20 mouse cellular contexts compared by ENCODE assay signal in the genomic region with DNA sequence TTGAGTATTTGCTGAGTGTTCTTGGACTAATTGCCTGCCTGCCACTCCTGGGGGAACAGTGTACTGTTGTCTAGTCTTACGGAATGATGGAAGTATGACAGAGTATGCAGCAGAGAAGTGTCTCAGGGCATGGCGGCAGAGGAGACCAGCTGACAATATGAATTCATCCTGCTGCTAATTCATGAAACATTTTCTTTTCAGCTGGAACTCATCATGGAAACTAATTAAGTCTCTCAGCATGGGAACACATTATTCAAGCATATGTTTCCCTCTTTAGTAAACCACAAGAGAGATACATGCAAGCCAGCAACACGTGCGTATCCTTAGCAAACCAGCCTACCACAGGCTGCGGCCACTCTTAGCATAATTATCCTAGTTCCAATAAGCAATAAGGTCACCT.
DNase-seq lines count a peak whose midpoint lies in the region; ATAC-seq lines count a peak whose summit lies in the region.
"Had no signal": no experiment of that assay in that cellular context is flagged by ENCODE, and none has a peak within 500 bp of the region (broad histone marks: within the 10 kb centered on the region; RNA-seq: fewer than 3 reads in every experiment).

No protein-coding gene starts in this region.

- no peak overlapping the region for H3K27ac ChIP-seq in forebrain, embryonic 14.5 days (ENCODE audit: low read depth, low read length)
- H3K27ac ChIP-seq in hindbrain, embryonic 15.5 days (replicated peaks) = no peak overlapping the region
- H3K27ac ChIP-seq in neural tube, embryonic 14.5 days (ENCODE audit: low read depth, low read length) = no peak overlapping the region
- H3K27ac ChIP-seq: limb, embryonic 15.5 days had no signal

- ATAC-seq in forebrain, embryonic 14.5 days = peak; percentile 65; the same call in 1 of the 2 replicates
- peak; percentile 92 for ATAC-seq in hindbrain, embryonic 15.5 days (ENCODE audit: low FRiP score, low read depth)
- ATAC-seq in neural tube, embryonic 14.5 days (ENCODE audit: low read depth) = peak; percentile 92
- ATAC-seq in megakaryocyte-erythroid progenitor cell, adult 5-6 weeks (replicated peaks; ENCODE audit: low FRiP score, low TSS enrichment, poor library complexity, severe bottlenecking) = no peak
- ATAC-seq: intestine, embryonic 16.5 days; liver, postnatal 0 days had no signal

- H3K9me3 ChIP-seq in forebrain, embryonic 14.5 days (replicated peaks; ENCODE audit: control insufficient read depth, low read length) = no peaks in the 10 kb centered on the region
- H3K9me3 ChIP-seq in hindbrain, embryonic 15.5 days = no peaks in the 10 kb centered on the region
- H3K9me3 ChIP-seq in neural tube, embryonic 14.5 days (ENCODE audit: control insufficient read depth, low read length) = no peaks in the 10 kb centered on the region
- H3K9me3 ChIP-seq: G1E; limb, embryonic 15.5 days had no signal

- H3K27me3 ChIP-seq in forebrain, embryonic 14.5 days (replicated peaks; ENCODE audit: control insufficient read depth, insufficient read depth, low read length) = no peaks in the 10 kb centered on the region
- no peaks in the 10 kb centered on the region for H3K27me3 ChIP-seq in hindbrain, embryonic 15.5 days
- no peaks in the 10 kb centered on the region for H3K27me3 ChIP-seq in neural tube, embryonic 14.5 days (ENCODE audit: control insufficient read depth, insufficient read depth, low read length)
- H3K27me3 ChIP-seq: limb, embryonic 15.5 days had no signal

- no peak overlapping the region for H3K9ac ChIP-seq in forebrain, embryonic 14.5 days (ENCODE audit: low read length)
- no peak overlapping the region for H3K9ac ChIP-seq in hindbrain, embryonic 15.5 days
- no peak overlapping the region for H3K9ac ChIP-seq in neural tube, embryonic 14.5 days (replicated peaks; ENCODE audit: low read depth, low read length)
- H3K9ac ChIP-seq: limb, embryonic 15.5 days; liver, postnatal 0 days had no signal

- 53% methylated on average over 5 of the region's 5 CpGs for WGBS in forebrain, embryonic 14.5 days
- 36% methylated on average over 5 of the region's 5 CpGs for WGBS in hindbrain, embryonic 15.5 days
- 47% methylated on average over 5 of the region's 5 CpGs for WGBS in neural tube, embryonic 14.5 days

- no peak overlapping the region for H3K4me3 ChIP-seq in forebrain, embryonic 14.5 days (ENCODE audit: low read depth, low read length)
- no peak overlapping the region for H3K4me3 ChIP-seq in hindbrain, embryonic 15.5 days
- no peak overlapping the region for H3K4me3 ChIP-seq in neural tube, embryonic 14.5 days (ENCODE audit: low read depth, low read length)
- H3K4me3 ChIP-seq: limb, embryonic 15.5 days had no signal

- no peaks in the 10 kb centered on the region for H3K36me3 ChIP-seq in forebrain, embryonic 14.5 days (ENCODE audit: control insufficient read depth, insufficient read depth, low read length)
- peaks cover 17% of the 10 kb centered on the region; the same call in 1 of the 2 replicates for H3K36me3 ChIP-seq in hindbrain, embryonic 15.5 days
- H3K36me3 ChIP-seq in neural tube, embryonic 14.5 days (ENCODE audit: control insufficient read depth, insufficient read depth, low read length) = no peaks in the 10 kb centered on the region
- H3K36me3 ChIP-seq: G1E had no signal

- intact Hi-C loops in left cerebral cortex, postnatal 4 days (cut with DNase I) = no loop called here

- H3K4me2 ChIP-seq in forebrain, embryonic 14.5 days (ENCODE audit: low read length) = no peak overlapping the region
- H3K4me2 ChIP-seq in hindbrain, embryonic 15.5 days = no peak overlapping the region
- no peak overlapping the region for H3K4me2 ChIP-seq in neural tube, embryonic 14.5 days (ENCODE audit: low read depth, low read length)
- H3K4me2 ChIP-seq: limb, embryonic 15.5 days had no signal

- peak; percentile 2 for DNase-seq in left cerebral cortex, postnatal 4 days
- DNase-seq in left cerebral cortex, adult 9 months (ENCODE audit: low spot score in 2 of 2) = no peak
- DNase-seq in forebrain, embryonic 14.5 days (ENCODE audit: low spot score) = peak; percentile 66
- no peak for DNase-seq in cerebellum, adult 8-10 months
- no peak for DNase-seq in urinary bladder, adult 2 months (ENCODE audit: low spot score)
- DNase-seq: adrenal gland, postnatal 14 days; cerebellum, postnatal 25 days; gastrocnemius, postnatal 14 days; heart, postnatal 10 days; kidney, postnatal 4 days; layer of hippocampus, postnatal 36 days; liver, postnatal 0 days; lung, postnatal 36 days; thymus, postnatal 25 days had no signal

- peaks cover 5% of the 10 kb centered on the region; the same call in 1 of the 2 replicates for H3K4me1 ChIP-seq in forebrain, embryonic 14.5 days (ENCODE audit: control insufficient read depth, insufficient read depth, low read length)
- no peaks in the 10 kb centered on the region for H3K4me1 ChIP-seq in hindbrain, embryonic 15.5 days (replicated peaks)
- no peaks in the 10 kb centered on the region for H3K4me1 ChIP-seq in neural tube, embryonic 14.5 days (ENCODE audit: control insufficient read depth, insufficient read depth, low read length)
- H3K4me1 ChIP-seq: limb, embryonic 15.5 days had no signal

Comparison
In these comparisons a context has a peak if more than half of its experiments do, and no peak if none do; other contexts are left out.
1. DNase-seq: peak in left cerebral cortex, postnatal 4 days (single experiment) and forebrain, embryonic 14.5 days (single experiment); none in left cerebral cortex, adult 9 months (0 of 2), cerebellum, adult 8-10 months (single experiment) and urinary bladder, adult 2 months (single experiment).